Mouse (Mus musculus) activated CD4-positive, CD25-positive, alpha-beta regulatory T cell, adult 4 months (primary cell): ENCODE data around the gene Lrtm2. TPM values are rescaled to one million over a fixed set of nuclear protein-coding genes. Genes with fewer than 3 reads are reported as not detected.
"Not testable (repeated sequence)": the region's sequence is repeated elsewhere in the genome, so short reads cannot be mapped to it uniquely, and the experiment has no call there.

Experiments
- ATAC-seq: one replicate; pipeline ENCODE4 v1.8.0; 2017
- polyA plus RNA-seq, 2 experiments: library from polyadenylated mRNA; unstranded; fragments of 100-300 nt; shearing (Covaris generic); gene quantifications; one replicate each; pipeline ENCODE4 v1.2.1; 2017

Gene Lrtm2
- not detected for polyA plus RNA-seq

DNA sequence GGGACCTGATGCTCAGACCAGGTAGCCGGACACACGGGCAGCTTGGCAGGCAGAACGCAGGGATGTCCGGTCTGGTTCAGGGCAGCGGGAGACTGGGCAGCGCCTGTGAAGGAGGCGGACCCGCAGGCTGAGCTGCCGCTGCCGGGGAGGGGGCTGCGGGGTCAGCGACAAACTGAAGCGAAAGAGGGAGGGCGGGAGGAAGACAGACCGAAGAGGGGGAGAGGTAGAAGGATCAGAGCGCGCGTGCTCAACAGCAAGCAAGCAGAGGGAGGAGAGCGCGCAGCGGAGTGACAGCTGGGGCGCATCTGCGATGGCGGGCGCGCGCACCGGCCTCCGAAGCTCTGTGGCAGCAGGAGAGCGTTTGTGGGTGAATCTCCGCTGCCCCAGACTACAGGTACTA is at the start of gene Lrtm2:
Gene Lrtm2, minus strand, starts transcription at position 261 of the 400 bp plus-strand sequence.
- no peak for ATAC-seq

- no peak for ATAC-seq
These were observed 48.1 kb upstream of the Lrtm2 start for GRCm38 (mm10) chr6:119378631-119379030.

DNA sequence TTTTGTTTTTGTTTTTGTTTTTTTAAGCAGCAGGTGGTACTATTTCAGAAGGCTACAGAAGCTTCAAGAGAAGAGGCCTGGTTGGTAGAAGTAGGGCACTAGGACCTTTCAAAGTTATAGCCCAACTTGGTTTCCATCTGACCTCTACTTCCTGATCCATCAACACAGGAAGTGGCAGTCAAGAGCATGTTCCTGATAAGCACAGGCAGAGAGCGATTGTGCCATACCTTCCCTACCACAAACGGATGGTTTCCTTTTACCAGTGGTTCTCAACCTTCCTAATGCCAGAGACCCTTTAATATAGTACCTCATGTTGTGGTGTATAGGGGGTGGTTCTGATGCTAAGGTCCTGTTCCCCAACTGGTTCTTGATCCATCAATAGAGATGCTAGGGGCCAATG is 47.0 kb upstream of the Lrtm2 start:
- ATAC-seq: peak; percentile 93

- ATAC-seq: no peak
These were observed 44.5 kb upstream of the Lrtm2 start for GRCm38 (mm10) chr6:119375035-119375434.

DNA sequence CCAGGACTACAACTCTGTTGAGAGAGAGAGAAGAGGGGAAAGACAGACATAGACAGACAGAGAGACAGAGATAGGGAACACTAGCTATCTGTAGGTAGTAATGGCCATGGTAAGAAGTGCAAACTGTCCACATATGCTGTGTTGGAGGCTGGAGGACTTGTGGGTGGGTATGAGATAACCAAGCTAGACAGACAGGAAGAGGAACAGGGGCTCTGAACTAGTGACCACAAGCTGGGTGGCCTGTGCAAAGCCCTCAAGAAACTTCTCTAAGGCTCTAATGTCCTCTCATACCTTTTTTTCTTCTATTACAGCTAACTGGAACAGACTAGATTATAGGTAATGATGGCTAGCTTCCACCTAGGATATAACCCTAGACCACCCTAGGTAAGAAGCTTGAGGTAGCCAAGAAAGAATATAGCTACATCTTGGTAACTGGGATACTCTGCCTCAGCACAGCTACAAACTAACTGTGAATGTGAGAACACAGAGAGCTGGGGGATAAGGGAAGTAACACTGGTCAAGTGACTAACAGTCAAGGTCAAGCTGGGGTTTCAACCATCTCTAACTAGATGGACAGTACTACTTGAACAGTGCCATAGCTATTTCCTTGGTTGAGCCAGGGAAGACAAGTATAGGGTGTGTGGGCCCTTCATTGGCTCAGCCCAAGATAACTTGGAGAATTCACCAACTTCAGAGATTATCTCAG is 42.6 kb upstream of the Lrtm2 start:
- no peak for ATAC-seq

DNA sequence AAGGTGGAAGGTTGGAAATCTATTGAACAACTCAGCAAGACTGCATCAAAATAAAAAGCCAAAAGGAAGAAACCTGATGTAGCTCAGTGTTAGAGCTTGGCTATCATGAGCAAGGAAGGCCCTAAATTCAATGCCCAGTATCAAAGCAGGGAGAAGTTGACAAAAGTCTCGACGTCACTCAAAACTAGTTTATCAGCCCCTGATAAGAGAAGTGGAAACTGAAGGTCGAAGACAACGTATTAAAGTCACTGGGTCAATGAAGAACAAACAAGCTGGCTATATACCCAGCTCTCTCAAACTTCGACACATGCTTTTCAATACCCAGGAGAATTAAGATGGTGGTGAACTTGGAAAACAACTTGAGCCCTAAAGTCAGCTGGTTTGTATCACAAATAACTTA is 41.7 kb upstream of the Lrtm2 start:
- ATAC-seq: no peak

GRCm38 (mm10) chr6:119371624-119372023 is 41.1 kb upstream of the Lrtm2 start:
- no peak for ATAC-seq

GRCm38 (mm10) chr6:119367382-119367781 is 36.8 kb upstream of the Lrtm2 start:
- ATAC-seq: no peak

DNA sequence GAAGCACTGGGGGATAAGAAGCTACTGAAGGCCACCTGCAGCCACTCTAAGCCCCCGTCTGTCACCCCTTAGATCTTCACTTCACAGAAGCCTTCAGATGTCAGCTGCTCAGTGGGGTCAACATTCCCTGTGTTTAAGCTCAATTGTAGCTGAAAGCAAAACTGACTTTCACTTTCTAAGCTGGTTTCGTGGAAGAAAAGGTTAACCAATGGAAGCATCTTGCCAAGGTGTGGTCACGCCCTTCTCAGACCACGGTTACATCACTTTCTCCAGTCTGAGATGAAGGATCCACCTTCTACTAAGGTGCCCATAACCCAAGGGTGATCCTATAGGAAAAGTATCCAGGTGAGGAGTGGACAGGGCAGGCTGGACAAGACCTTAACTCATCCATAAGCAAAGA is 36.2 kb upstream of the Lrtm2 start:
- peak; percentile 49 for ATAC-seq

GRCm38 (mm10) chr6:119363593-119363992 is 33.0 kb upstream of the Lrtm2 start:
- no peak for ATAC-seq

DNA sequence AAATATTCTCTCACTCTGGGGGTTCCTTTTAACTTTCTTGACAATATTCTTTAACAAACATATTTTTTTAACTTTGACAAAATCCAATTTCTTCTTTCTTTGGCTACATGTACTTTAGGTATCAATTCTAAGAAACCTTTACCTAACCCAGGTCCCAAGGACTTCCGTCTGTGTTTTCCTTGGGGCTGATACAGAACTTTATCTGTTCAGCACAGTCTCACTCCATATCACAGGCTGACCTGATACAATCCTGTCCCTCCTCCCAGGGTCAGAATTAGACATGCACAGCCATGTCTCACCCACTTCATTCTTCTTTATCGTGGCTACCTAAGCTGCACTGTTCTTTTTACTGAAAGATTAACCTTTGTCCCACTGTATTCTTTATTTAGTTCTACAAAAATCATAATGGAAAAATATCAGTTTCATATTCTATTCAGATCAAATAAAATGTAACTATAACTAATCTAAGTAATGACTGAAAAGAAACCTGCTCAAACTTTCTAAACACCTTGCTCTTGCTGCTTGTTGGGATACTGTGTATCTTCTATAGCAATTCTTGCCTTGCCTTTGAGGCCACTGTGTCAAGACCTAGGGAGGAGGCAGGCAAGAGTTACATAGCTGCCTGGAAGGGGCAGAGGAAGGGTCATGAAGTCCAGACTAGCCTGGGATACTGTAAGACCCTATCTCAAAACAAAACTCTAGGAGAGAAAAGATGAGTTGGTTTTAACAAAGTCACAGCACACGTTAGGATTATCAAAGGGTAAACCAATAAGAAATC is 30.5 kb upstream of the Lrtm2 start:
- no peak for ATAC-seq

- ATAC-seq: not testable (repeated sequence)
These were observed 29.7 kb upstream of the Lrtm2 start for GRCm38 (mm10) chr6:119360250-119360649.

DNA sequence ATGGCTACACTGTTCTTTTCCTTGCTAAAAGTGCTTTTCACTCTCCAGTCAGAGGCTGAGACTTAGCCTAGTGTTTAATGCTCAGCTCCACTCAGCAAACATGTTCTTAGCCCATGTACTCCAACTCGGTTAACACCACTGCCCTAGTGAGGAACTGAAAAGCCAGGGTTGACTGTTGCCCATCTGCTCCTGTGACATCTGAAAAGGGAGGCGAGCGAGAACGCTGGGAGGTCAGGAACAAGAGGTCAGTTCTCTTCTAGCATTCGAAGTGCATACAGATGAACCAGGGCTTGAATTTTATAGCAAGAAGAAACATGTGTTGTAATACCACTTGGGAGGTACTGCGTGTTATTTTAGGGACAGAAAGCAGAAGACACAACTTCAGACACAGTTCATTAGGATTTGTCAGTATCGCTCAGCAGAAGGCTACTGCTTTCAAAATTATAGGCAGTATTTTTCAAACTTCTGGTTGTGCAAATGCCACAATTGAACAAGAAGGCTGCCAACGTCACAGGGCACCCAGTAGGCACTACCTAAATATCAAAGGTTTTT is 27.5 kb upstream of the Lrtm2 start:
- no peak for ATAC-seq

- ATAC-seq: no peak
These were observed 21.9 kb upstream of the Lrtm2 start for GRCm38 (mm10) chr6:119352501-119352900.

GRCm38 (mm10) chr6:119351656-119352055 is 21.1 kb upstream of the Lrtm2 start:
- ATAC-seq: no peak

GRCm38 (mm10) chr6:119350703-119351198 is 20.2 kb upstream of the Lrtm2 start:
- no peak for ATAC-seq

GRCm38 (mm10) chr6:119348234-119348633 is 17.7 kb upstream of the Lrtm2 start:
- ATAC-seq: peak; percentile 48

- no peak for ATAC-seq
These were observed 17.2 kb upstream of the Lrtm2 start for GRCm38 (mm10) chr6:119347813-119348212.

GRCm38 (mm10) chr6:119346257-119346656 is 15.7 kb upstream of the Lrtm2 start:
- ATAC-seq: no peak

GRCm38 (mm10) chr6:119341409-119341808 is 10.8 kb upstream of the Lrtm2 start:
- ATAC-seq: no peak

DNA sequence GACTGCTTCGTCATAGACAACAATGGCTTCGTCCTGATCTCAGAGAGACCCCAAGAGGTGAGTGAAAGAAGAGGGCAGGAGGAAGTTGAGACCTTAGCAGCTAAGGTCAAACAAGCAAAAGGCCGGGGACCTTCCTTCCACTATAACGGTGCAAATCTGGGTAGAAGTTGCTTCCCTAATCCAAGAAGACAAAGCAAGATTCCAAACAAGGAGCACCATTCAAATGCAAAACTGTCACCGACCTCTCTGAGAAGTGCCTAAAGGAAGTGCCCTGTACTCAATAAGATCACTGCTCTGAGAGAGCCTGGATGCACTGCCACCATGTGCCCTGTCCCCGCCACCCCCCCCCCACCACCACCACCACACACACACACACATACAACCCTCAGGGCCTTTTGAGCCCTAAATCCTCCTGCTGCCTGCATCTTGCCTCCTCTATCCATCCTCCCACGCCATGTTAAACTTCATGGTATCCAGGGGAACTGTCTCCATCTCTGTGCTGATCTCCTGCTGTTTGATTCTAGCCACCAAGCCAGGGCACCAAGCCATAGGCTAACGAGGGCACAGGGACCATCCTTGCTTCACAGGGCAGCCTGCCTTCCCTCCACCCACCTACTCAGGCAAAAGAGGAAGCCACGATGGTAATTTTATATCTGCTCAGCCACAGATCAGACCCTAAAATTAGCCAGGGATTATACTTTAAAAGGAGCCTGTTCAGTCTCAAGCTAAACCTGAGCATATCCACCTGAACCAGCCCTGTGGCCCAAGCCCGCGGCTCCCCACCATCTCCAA is 7.8 kb upstream of the Lrtm2 start:
- ATAC-seq: no peak

DNA sequence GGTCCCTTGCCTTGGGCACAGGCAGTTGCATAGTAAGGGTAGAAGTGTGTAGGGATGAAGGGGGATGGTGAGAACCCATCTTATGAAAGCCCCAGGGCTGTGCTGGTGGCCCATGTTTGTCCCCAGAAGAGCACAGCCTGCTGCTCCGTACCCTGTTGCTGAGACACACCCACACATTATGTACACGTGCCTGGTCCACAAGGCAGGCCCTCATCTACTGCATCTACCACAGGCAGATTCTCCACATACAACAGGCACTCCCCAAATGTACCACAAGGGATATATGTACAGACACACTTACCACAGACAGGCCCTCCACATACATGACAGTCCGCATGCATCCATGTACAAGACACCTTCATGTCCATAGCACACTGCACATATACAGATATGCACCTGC is 6.7 kb upstream of the Lrtm2 start:
- ATAC-seq: no peak

- ATAC-seq: peak; percentile 93
These were observed 5.6 kb upstream of the Lrtm2 start for GRCm38 (mm10) chr6:119336124-119336523.
